Mouse (Mus musculus): Measurements from ENCODE around the gene Tbc1d2b. TPM values are rescaled to one million over a fixed set of nuclear protein-coding genes. Genes with fewer than 3 reads are reported as not detected.

The Tbc1d2b gene
- polyA plus RNA-seq, 1 experiment from 2014 or later = 11.4 TPM

DNA sequence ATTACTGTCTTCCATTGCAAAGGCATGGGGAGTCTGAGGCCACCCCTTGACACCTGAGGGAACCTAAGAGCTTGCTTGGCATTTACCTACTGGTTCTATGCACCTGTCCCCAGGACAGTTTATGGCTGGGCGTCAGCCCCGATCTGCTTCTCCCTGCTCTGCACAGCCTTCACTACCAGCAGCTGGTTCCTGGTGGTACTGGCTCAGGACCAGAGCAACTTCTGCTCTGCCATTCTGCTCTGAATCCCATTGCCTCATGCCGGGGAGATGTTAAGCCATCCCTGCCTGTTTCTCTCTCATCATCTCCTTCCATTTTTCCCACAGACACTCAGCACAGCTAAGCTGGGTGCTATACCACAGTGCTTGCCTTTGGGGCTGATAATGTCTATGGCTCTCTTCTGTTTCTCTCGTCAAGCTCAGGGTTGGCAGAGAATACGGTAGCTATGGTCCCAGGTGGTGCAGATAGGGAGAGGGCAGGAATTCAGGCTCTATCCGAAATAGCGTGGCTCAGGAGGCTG lies 72.7 kb downstream of the Tbc1d2b start:
- Histone ChIP-seq H3K27ac (replicated peaks) (no peak overlapping the region), H3K4me2 (replicated peaks) (no peak overlapping the region), H3K36me3 (peaks cover 86% of the 10 kb centered on the region), H3K9me3 (no peaks in the 10 kb centered on the region), H3K27me3 (no peaks in the 10 kb centered on the region), H3K9ac (replicated peaks) (no peak overlapping the region), H3K4me3 (no peak overlapping the region), H3K4me1 (no peaks in the 10 kb centered on the region)
- ATAC-seq (ENCODE audit: low FRiP score, low read depth) = no peak
- WGBS = 91% methylated on average over 7 of the region's 7 CpGs

DNA sequence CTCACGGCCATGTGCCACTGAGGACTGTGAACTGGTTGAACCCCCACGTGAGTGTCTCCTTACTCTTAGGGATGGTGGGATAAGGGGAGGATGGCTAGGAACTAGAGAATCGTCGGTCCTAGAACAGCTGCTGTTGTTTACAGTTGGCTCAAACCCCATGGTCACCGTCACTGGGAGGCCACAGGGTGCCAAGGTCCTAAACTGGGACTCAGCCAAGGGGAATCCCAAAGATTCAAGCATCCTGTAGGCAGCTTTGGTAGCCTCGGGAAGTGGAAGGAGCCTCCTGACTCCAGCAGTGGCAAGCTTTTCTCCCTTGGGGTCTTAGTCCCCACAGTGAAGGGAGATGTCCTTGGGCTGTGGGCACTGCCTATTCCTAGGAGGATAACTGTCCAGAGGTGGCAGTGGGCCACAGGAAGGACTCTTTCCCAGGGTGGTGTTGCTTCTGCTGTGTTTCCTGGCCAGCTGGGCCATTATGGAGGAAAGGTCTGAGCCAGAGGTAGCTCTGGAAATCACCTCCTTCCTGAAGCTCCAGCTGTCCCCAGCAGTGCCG lies 73.4 kb downstream of the Tbc1d2b start:
- H3K4me2 ChIP-seq (replicated peaks) = no peak overlapping the region
- H3K27ac ChIP-seq (replicated peaks) = no peak overlapping the region
- no peak overlapping the region for H3K9ac ChIP-seq (replicated peaks)
- H3K4me3 ChIP-seq = no peak overlapping the region
- no peak for ATAC-seq (ENCODE audit: low FRiP score, low read depth)
- H3K4me1 ChIP-seq = no peaks in the 10 kb centered on the region
- no peaks in the 10 kb centered on the region for H3K27me3 ChIP-seq
- H3K9me3 ChIP-seq = no peaks in the 10 kb centered on the region
- WGBS = 88% methylated on average over 7 of the region's 7 CpGs
- peaks cover 93% of the 10 kb centered on the region for H3K36me3 ChIP-seq

DNA sequence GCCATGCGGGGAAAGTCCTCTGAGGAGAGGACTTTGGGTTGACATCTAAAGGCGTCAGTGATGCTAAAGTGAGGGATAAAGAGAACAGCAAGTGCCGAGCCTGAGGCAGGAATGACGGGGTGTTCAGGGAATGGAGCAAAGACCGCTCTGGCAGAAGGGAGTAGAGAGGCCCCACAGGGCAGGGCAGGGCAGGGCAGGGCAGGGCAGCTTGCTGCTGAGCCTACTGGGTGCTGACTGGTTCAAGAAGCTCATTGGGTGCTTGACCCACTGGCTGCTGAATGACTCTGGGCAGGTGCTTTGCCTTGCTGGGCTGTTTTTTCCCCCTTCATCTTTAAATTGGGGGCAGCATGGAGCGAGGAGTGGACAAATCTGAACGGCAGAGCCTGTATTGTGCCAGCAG lies 74.3 kb downstream of the Tbc1d2b start:
- H3K27me3 ChIP-seq = no peaks in the 10 kb centered on the region
- 87% methylated on average over 7 of the region's 7 CpGs for WGBS
- no peak for ATAC-seq (ENCODE audit: low FRiP score, low read depth)
- H3K4me3 ChIP-seq = no peak overlapping the region
- no peaks in the 10 kb centered on the region for H3K9me3 ChIP-seq
- no peak overlapping the region for H3K4me2 ChIP-seq (replicated peaks)
- no peak overlapping the region for H3K27ac ChIP-seq (replicated peaks)
- no peak overlapping the region for H3K9ac ChIP-seq (replicated peaks)
- peaks cover 96% of the 10 kb centered on the region for H3K36me3 ChIP-seq
- no peaks in the 10 kb centered on the region for H3K4me1 ChIP-seq

DNA sequence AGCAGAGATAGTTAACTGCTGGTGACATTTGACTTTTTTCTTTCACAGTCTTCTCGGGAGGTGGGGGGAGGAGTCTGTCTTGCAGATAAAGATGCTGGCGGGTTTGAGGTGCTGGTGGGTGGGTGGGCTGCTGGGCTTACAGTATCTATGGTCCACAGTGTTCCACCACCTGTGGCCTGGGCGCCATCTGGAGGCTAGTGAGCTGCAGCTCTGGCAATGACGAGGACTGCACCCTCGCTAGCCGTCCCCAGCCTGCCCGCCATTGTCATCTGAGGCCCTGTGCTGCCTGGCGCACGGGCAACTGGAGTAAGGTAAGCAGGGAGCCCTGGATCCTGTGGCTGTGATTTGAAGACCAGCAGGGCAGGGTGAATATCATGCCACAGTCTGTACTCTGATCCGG lies 75.6 kb downstream of the Tbc1d2b start:
- H3K9ac ChIP-seq (replicated peaks) = no peak overlapping the region
- H3K27me3 ChIP-seq = no peaks in the 10 kb centered on the region
- H3K36me3 ChIP-seq = peaks cover 95% of the 10 kb centered on the region
- no peak overlapping the region for H3K4me3 ChIP-seq
- no peaks in the 10 kb centered on the region for H3K4me1 ChIP-seq
- H3K27ac ChIP-seq (replicated peaks) = no peak overlapping the region
- ATAC-seq (ENCODE audit: low FRiP score, low read depth) = no peak
- no peaks in the 10 kb centered on the region for H3K9me3 ChIP-seq
- WGBS = 76% methylated on average over 10 of the region's 10 CpGs
- no peak overlapping the region for H3K4me2 ChIP-seq (replicated peaks)

DNA sequence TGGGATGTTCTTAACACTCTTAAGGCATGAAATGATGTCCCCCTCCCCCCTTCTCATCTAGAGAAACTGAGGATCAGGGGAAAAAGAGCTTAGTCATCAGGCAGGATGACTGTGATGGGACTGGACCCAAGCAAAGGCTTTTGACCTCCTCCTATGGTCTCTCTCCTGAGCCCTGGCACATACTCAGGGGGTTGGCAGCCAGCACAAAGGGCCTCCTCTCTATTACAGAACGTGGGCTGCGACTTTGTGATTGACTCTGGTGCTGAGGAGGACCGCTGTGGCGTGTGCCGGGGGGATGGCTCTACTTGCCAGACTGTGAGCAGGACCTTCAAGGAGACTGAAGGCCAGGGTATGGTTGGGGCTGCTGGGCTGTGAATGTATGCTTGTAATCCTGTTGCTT lies 81.2 kb downstream of the Tbc1d2b start:
- Histone ChIP-seq H3K27me3 (no peaks in the 10 kb centered on the region), H3K27ac (replicated peaks) (no peak overlapping the region), H3K4me1 (no peaks in the 10 kb centered on the region), H3K9ac (replicated peaks) (no peak overlapping the region), H3K4me2 (replicated peaks) (no peak overlapping the region), H3K36me3 (peaks cover 97% of the 10 kb centered on the region), H3K9me3 (no peaks in the 10 kb centered on the region), H3K4me3 (no peak overlapping the region)
- 86% methylated on average over 5 of the region's 5 CpGs for WGBS
- ATAC-seq (ENCODE audit: low FRiP score, low read depth) = no peak

DNA sequence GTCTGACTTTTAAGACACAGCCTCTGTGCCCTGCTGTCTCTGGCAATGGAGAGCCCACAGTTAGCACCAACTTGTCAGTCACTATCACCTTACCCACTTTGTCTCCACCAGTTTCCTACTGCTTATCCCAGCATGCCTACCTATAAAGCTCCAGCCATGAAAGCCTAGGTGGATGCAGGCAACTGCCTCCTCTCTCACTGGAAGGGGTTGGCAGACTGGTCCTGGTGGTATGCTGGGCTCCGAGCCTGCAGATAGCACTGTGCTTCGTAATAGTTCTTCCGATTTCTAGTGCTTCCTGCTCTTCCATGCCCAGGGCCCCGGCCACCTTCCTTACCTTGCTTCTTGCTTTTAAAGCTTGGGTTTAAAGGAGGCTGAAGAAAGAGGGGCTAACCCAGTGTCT lies 81.7 kb downstream of the Tbc1d2b start:
- Histone ChIP-seq H3K36me3 (peaks cover 92% of the 10 kb centered on the region), H3K4me1 (no peaks in the 10 kb centered on the region), H3K4me2 (replicated peaks) (no peak overlapping the region), H3K4me3 (no peak overlapping the region), H3K27me3 (no peaks in the 10 kb centered on the region), H3K9ac (replicated peaks) (no peak overlapping the region), H3K27ac (replicated peaks) (no peak overlapping the region), H3K9me3 (no peaks in the 10 kb centered on the region)
- ATAC-seq (ENCODE audit: low FRiP score, low read depth) = no peak
- 93% methylated on average over 4 of the region's 4 CpGs for WGBS

DNA sequence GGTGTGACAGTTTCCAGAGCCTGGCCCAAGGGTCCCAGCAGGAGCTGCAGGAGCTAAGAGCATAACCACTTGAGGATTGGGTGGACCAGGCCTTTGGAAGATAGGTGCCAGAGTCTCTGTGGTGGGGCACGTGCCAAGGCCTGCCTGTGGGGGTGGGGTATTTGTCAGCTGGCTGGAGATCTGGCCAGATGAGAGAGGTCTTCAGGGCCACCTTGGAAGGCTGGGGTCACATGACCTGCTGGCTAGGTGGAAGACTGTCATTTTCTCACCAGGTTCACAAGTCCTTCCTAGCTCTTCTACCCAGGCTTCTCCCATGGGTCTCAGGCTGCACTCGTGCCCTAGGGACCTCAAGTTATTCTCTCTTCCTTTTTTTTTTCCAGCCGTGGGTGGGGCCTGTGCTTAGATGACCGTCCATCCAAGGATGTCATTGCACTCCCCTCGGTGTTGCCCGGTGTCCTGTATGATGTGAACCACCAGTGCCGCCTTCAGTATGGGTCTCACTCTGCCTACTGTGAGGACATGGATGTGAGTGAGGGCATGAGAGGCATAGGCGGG lies 85.2 kb downstream of the Tbc1d2b start:
- no peak overlapping the region for H3K4me3 ChIP-seq
- peaks cover 69% of the 10 kb centered on the region for H3K36me3 ChIP-seq
- no peak overlapping the region for H3K4me2 ChIP-seq (replicated peaks)
- no peaks in the 10 kb centered on the region for H3K9me3 ChIP-seq
- H3K9ac ChIP-seq (replicated peaks) = no peak overlapping the region
- WGBS = 82% methylated on average over 8 of the region's 8 CpGs
- no peaks in the 10 kb centered on the region for H3K27me3 ChIP-seq
- no peak overlapping the region for H3K27ac ChIP-seq (replicated peaks)
- no peak for ATAC-seq (ENCODE audit: low FRiP score, low read depth)
- H3K4me1 ChIP-seq = no peaks in the 10 kb centered on the region

DNA sequence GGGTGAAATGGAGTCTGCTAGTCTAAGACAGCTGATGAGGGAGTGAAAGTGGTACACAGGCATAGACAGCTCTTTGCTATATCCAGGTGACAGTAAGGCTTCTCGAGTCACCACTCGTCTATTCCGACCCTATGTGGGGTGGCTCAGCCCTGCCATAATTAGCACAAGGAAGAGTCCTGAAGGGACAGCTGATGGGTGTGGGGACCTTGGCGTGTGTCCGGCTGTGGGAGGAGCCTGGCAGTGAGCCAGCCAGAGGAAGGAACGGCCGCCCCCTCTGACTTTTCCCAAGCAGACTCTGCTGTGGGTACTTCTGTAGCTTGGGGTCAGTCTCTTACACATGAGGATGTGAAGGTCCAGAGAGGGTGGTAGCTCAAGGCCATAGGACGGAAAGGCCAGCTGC lies 86.5 kb downstream of the Tbc1d2b start:
- H3K4me3 ChIP-seq = no peak overlapping the region
- 78% methylated on average over 8 of the region's 8 CpGs for WGBS
- no peaks in the 10 kb centered on the region for H3K9me3 ChIP-seq
- H3K4me2 ChIP-seq (replicated peaks) = no peak overlapping the region
- ATAC-seq (ENCODE audit: low FRiP score, low read depth) = no peak
- H3K36me3 ChIP-seq = peaks cover 69% of the 10 kb centered on the region
- H3K27me3 ChIP-seq = no peaks in the 10 kb centered on the region
- no peaks in the 10 kb centered on the region for H3K4me1 ChIP-seq
- no peak overlapping the region for H3K9ac ChIP-seq (replicated peaks)
- H3K27ac ChIP-seq (replicated peaks) = no peak overlapping the region

DNA sequence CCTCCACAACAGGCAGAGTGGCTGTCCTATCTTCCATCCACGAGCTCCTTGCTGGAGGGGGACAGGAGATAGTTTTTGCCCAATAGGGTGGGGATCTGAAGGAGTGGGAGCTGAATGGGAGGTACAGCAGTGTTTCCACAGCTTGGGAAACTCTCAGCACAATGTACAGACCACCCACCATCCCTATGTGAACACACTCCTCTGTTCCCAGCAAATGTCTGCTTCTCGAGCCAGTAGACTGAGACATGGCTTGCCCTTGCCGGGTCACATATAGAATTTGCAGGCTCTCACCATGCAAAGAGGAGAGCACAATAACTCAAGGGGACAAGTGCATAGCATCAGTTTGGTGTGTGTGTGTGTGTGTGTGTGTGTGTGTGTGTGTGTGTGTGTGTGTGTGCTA lies 87.1 kb downstream of the Tbc1d2b start:
- H3K4me3 ChIP-seq = no peak overlapping the region
- no peaks in the 10 kb centered on the region for H3K4me1 ChIP-seq
- no peak overlapping the region for H3K4me2 ChIP-seq (replicated peaks)
- no peak overlapping the region for H3K9ac ChIP-seq (replicated peaks)
- WGBS = 86% methylated on average over 3 of the region's 3 CpGs
- no peaks in the 10 kb centered on the region for H3K27me3 ChIP-seq
- ATAC-seq (ENCODE audit: low FRiP score, low read depth) = no peak
- H3K36me3 ChIP-seq = peaks cover 69% of the 10 kb centered on the region
- no peaks in the 10 kb centered on the region for H3K9me3 ChIP-seq
- H3K27ac ChIP-seq (replicated peaks) = no peak overlapping the region

DNA sequence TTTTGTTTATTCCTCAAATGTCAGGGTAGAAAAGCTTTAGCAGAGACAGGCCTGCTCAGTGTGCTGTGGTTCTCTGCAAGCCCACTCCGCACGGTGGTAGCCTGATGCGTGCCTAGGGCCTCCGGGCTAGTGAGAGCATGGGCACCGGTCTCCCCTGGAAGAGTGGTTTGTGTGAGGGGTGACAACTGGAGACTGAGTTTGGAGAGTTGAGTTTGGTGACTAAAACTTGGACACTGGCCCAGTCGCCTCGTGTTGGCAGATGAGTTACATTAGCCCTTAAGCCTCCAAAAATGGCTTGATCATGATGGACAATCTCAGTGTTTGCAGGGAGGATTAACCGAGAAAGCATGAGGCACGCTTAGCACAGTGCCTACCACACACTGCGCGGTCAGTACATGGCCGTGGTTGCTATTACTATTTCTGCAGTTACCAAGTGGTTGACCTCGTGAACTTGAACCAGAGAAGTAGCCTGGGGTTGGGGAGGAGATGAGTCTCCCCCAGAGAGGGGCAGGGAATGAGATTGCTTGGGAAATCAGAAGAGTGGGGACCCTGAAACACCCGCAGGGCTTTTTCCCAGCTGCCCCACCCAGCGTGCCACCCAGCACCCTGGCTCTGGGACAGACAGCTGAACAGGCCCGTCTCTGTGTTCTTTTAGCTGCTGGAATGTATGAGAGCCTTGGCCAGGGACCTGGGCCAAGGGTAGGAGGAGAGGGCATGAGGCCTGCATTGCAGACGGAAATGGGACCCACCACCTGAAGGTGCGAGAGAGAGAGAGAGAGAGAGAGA lies 87.8 kb downstream of the Tbc1d2b start:
- H3K9me3 ChIP-seq = no peaks in the 10 kb centered on the region
- ATAC-seq (ENCODE audit: low FRiP score, low read depth) = no peak; the same call in 1 of the 2 replicates
- no peak overlapping the region for H3K4me2 ChIP-seq (replicated peaks)
- no peaks in the 10 kb centered on the region for H3K27me3 ChIP-seq
- no peak overlapping the region for H3K9ac ChIP-seq (replicated peaks)
- no peak overlapping the region for H3K27ac ChIP-seq (replicated peaks)
- H3K36me3 ChIP-seq = peaks cover 69% of the 10 kb centered on the region
- no peak overlapping the region for H3K4me3 ChIP-seq
- WGBS = 86% methylated on average over 18 of the region's 18 CpGs
- H3K4me1 ChIP-seq = no peaks in the 10 kb centered on the region

DNA sequence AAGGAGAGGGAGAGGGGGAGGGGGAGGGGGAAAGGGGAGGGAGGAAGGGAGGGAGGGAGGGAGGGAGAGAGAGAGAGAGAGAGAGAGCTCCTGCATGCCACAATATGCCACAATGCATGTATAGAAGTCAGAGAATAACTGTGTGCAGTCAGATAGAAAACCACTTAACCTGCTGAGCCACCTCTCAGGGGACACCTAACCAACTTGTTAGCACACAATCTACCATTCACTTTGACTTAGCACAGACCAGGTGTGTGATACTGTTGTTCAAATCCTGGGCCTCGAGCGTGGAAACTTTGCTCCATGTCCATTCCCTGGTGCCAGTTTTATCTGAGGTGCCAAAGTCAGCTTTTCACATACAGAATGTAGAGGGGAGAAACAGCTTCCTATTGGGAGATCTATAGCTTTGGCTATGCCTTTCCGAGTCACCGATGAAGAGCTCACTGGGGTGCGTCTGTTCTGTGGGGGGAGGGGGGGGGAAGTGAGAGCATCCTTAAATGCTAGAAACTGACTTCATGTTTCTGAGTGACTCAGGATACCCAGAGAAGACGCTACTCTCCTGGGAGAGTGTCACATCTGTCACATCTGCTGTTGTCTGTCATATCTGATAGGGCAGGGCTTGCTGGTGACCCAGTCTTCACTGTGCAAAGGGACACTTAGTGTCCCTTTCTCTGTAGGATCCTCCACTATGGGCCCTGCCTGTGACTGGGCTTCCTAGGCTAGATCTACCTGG lies 88.8 kb downstream of the Tbc1d2b start:
- 88% methylated on average over 6 of the region's 6 CpGs for WGBS
- Histone ChIP-seq H3K36me3 (peaks cover 67% of the 10 kb centered on the region), H3K27ac (replicated peaks) (no peak overlapping the region), H3K4me1 (no peaks in the 10 kb centered on the region), H3K9me3 (no peaks in the 10 kb centered on the region), H3K9ac (replicated peaks) (no peak overlapping the region), H3K4me3 (no peak overlapping the region), H3K27me3 (no peaks in the 10 kb centered on the region), H3K4me2 (replicated peaks) (no peak overlapping the region)
- no peak for ATAC-seq (ENCODE audit: low FRiP score, low read depth)

DNA sequence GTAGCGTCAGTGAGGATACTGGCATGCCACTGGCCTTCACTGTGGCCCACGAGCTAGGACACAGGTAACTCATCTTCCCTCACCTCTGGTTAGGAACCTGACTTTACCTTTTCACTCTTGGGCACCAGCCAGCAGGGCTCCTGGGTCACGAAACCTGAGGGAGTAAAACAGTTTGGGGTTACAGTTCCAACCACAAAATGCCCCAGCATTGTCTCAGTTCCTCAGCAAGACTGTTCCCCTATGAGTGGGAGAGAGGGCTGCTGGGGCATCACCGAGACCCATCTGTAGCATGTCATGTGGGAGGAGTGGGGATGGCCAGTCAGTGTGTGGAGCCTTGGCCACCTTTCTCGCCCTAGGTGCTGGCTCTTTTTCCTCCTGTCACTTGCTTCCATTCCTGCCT lies 91.2 kb downstream of the Tbc1d2b start:
- no peak for ATAC-seq (ENCODE audit: low FRiP score, low read depth)
- Histone ChIP-seq H3K4me1 (no peaks in the 10 kb centered on the region), H3K4me3 (no peak overlapping the region), H3K27me3 (no peaks in the 10 kb centered on the region), H3K27ac (replicated peaks) (no peak overlapping the region), H3K9me3 (no peaks in the 10 kb centered on the region), H3K4me2 (replicated peaks) (no peak overlapping the region), H3K36me3 (peaks cover 65% of the 10 kb centered on the region), H3K9ac (replicated peaks) (no peak overlapping the region)
- 84% methylated on average over 5 of the region's 5 CpGs for WGBS

All from midbrain, embryonic 12.5 days (tissue).